Mouse (Mus musculus): Measurements from ENCODE around the gene Gm2174. TPM values are rescaled to one million over a fixed set of nuclear protein-coding genes. Genes with fewer than 3 reads are reported as not detected.

The Gm2174 gene
- polyA plus RNA-seq (2015; fragmentation: Nextera tagmentation; extraction: Ambion mirVana) = 1.8 and 5.6 TPM in 2 replicates

DNA sequence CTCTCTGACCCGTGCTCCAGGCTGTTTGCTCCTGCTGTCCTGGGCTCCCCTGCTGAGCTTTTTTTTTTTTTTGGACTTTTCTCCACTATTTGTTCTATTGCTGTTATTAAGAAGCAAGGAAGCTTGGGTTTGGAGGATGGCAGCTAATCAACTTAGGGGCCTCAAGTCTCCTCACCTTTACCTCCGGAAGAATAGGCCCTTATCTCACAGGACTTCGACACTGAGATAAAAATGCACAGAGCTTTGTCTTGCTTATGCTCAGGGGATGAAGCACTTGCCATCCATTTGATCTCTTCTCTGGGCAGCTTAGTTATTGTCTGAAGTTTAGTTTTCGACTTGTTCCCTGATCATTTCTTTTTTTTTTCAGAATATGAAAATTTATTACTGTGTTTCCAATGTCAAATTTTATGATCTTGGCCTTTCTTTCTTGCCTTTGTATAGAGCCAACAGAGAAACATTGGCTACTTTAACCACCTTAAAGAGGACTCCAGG lies at the start of gene Gm2174:
Gene Gm2174, plus strand, starts transcription at position 442 of the 492 bp plus-strand sequence.
- Histone ChIP-seq H3K4me3 (replicated peaks) (no peak within 1 kb of the TSS; the same call in 1 of the 2 replicates), H3K9me3 (replicated peaks) (no peaks in the 10 kb centered on the region), H3K27ac (peak within 1 kb of the TSS; percentile 96), H3K27me3 (no peaks in the 10 kb centered on the region), H3K36me3 (no peaks in the 10 kb centered on the region), H3K4me1 (replicated peaks) (peaks cover 47% of the 10 kb centered on the region), H3K4me2 (peak within 1 kb of the TSS; percentile 49), H3K9ac (peak within 1 kb of the TSS; percentile 54)
- DNase-seq = no peak
- no peak for ATAC-seq (ENCODE audit: low read depth)
- 33% methylated on average over 4 of the region's 4 CpGs for WGBS (ENCODE audit: insufficient replicate concordance)

- no peaks in the 10 kb centered on the region for H3K27me3 ChIP-seq
- 12% methylated on average over 2 of the region's 2 CpGs for WGBS (ENCODE audit: insufficient replicate concordance)
- H3K9me3 ChIP-seq (replicated peaks) = no peaks in the 10 kb centered on the region
- H3K4me1 ChIP-seq (replicated peaks) = no peaks in the 10 kb centered on the region
- no peak for DNase-seq
- no peak overlapping the region for H3K27ac ChIP-seq
- no peak overlapping the region for H3K4me3 ChIP-seq (replicated peaks)
- no peaks in the 10 kb centered on the region for H3K36me3 ChIP-seq
- no peak overlapping the region for H3K9ac ChIP-seq
- no peak for ATAC-seq (ENCODE audit: low read depth)
- no peak overlapping the region for H3K4me2 ChIP-seq
These were observed 43.1 kb upstream of the Gm2174 start for GRCm38 (mm10) chrX:56404646-56405045.

DNA sequence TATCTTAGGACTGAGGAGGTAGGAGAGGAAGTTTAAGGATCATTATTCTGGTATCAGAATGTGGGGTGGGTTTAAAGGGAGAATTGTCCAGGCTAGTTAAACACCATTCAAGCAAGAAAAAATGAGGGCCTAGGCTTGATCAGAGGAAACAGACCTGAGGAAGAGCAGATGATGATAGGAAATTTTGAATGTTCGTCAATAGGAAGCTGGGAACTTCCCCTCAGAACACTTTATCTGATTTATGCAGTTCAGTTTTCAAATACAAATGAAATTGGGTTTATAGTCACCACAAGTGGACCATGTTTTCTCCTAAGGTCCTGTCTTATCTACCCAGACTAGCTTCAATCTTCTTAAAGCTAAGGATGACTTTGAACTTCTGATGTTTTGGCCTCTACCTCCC lies 42.3 kb upstream of the Gm2174 start:
- no peak overlapping the region for H3K4me2 ChIP-seq
- no peaks in the 10 kb centered on the region for H3K9me3 ChIP-seq (replicated peaks)
- H3K9ac ChIP-seq = no peak overlapping the region
- no peaks in the 10 kb centered on the region for H3K27me3 ChIP-seq
- H3K27ac ChIP-seq = no peak overlapping the region
- no peak for DNase-seq
- WGBS (ENCODE audit: insufficient replicate concordance) = 26% methylated on average over 1 of the region's 1 CpGs
- H3K4me1 ChIP-seq (replicated peaks) = no peaks in the 10 kb centered on the region
- H3K36me3 ChIP-seq = no peaks in the 10 kb centered on the region
- ATAC-seq (ENCODE audit: low read depth) = no peak
- no peak overlapping the region for H3K4me3 ChIP-seq (replicated peaks)

- WGBS (ENCODE audit: insufficient replicate concordance) = 32% methylated on average over 5 of the region's 5 CpGs
- ATAC-seq (ENCODE audit: low read depth) (no peak), DNase-seq (no peak)
- Histone ChIP-seq H3K27me3 (no peaks in the 10 kb centered on the region), H3K4me3 (replicated peaks) (no peak overlapping the region), H3K36me3 (no peaks in the 10 kb centered on the region), H3K9ac (no peak overlapping the region), H3K27ac (no peak overlapping the region), H3K4me1 (replicated peaks) (no peaks in the 10 kb centered on the region), H3K9me3 (replicated peaks) (no peaks in the 10 kb centered on the region), H3K4me2 (no peak overlapping the region)
These were observed 41.6 kb upstream of the Gm2174 start for GRCm38 (mm10) chrX:56406128-56406527.

DNA sequence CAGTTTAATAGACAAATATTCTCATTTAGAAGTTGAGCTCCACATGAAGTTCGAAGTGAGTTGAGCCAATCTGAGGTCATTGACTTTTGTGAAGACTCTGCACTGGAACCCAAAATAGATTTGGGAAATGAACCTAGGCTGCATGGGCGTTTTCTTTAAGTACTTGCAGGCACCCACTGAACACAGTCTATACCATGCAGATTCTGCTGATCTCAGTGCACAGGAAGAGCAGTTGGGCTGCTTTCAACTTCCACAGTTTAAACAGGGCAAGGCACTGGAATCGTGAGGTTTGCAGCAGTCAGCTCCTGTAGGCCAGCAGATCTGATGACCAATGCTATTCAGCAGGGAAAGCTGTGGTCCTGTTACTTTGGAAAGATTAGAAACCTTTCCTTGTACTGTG lies 31.5 kb upstream of the Gm2174 start:
- H3K4me3 ChIP-seq (replicated peaks) = no peak overlapping the region
- DNase-seq (no peak), ATAC-seq (ENCODE audit: low read depth) (no peak)
- no peak overlapping the region for H3K4me2 ChIP-seq
- no peaks in the 10 kb centered on the region for H3K36me3 ChIP-seq
- 26% methylated on average over 3 of the region's 3 CpGs for WGBS (ENCODE audit: insufficient replicate concordance)
- no peaks in the 10 kb centered on the region for H3K4me1 ChIP-seq (replicated peaks)
- no peak overlapping the region for H3K27ac ChIP-seq
- no peaks in the 10 kb centered on the region for H3K9me3 ChIP-seq (replicated peaks)
- H3K9ac ChIP-seq = no peak overlapping the region
- H3K27me3 ChIP-seq = no peaks in the 10 kb centered on the region

DNA sequence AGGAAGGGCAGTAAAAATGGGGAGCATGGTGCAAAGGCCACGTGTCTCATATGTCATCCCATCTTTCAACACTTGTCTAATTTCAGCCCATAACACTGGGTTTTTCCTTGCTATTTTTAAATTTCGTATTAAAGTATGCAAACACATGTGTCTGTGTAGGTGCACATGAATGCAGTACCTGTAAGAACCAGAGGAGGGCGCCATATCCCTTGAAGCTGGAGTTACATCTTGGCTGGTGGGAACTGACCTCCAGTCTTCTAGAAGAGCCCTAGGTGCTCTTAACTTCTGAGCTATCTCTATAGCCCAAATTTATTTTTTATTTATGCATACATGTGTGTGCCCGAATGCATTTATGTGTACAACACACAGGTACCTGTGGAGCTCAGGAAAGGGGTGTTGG lies 30.2 kb upstream of the Gm2174 start:
- 42% methylated on average over 4 of the region's 4 CpGs for WGBS (ENCODE audit: insufficient replicate concordance)
- Histone ChIP-seq H3K27ac (no peak overlapping the region), H3K9me3 (replicated peaks) (no peaks in the 10 kb centered on the region), H3K27me3 (no peaks in the 10 kb centered on the region), H3K4me2 (no peak overlapping the region), H3K4me1 (replicated peaks) (no peaks in the 10 kb centered on the region), H3K36me3 (no peaks in the 10 kb centered on the region), H3K4me3 (replicated peaks) (no peak overlapping the region), H3K9ac (no peak overlapping the region)
- ATAC-seq (ENCODE audit: low read depth) = no peak
- DNase-seq = no peak

- H3K27ac ChIP-seq = no peak overlapping the region
- ATAC-seq (ENCODE audit: low read depth) (no peak), DNase-seq (no peak)
- no peaks in the 10 kb centered on the region for H3K27me3 ChIP-seq
- peaks cover 2% of the 10 kb centered on the region for H3K4me1 ChIP-seq (replicated peaks)
- no peak overlapping the region for H3K4me3 ChIP-seq (replicated peaks)
- no peak overlapping the region for H3K9ac ChIP-seq
- H3K9me3 ChIP-seq (replicated peaks) = no peaks in the 10 kb centered on the region
- WGBS (ENCODE audit: insufficient replicate concordance) = 48% methylated on average over 2 of the region's 2 CpGs
- no peaks in the 10 kb centered on the region for H3K36me3 ChIP-seq
- H3K4me2 ChIP-seq = no peak overlapping the region
These were observed 17.2 kb upstream of the Gm2174 start for GRCm38 (mm10) chrX:56430601-56431000.

GRCm38 (mm10) chrX:56435758-56436283 lies 11.9 kb upstream of the Gm2174 start:
- no peak for DNase-seq
- peak; percentile 78; the same call in 1 of the 2 replicates for ATAC-seq (ENCODE audit: low read depth)
- H3K4me2 ChIP-seq = 0 out of 2 replicates have a peak overlapping the region, but pooled peaks have one; percentile 6
- no peak overlapping the region for H3K9ac ChIP-seq
- H3K27me3 ChIP-seq = no peaks in the 10 kb centered on the region
- H3K4me3 ChIP-seq (replicated peaks) = no peak overlapping the region
- WGBS (ENCODE audit: insufficient replicate concordance) = 24% methylated on average over 7 of the region's 7 CpGs
- peaks cover 9% of the 10 kb centered on the region for H3K4me1 ChIP-seq (replicated peaks)
- no peaks in the 10 kb centered on the region for H3K36me3 ChIP-seq
- H3K27ac ChIP-seq = no peak overlapping the region
- no peaks in the 10 kb centered on the region for H3K9me3 ChIP-seq (replicated peaks)

DNA sequence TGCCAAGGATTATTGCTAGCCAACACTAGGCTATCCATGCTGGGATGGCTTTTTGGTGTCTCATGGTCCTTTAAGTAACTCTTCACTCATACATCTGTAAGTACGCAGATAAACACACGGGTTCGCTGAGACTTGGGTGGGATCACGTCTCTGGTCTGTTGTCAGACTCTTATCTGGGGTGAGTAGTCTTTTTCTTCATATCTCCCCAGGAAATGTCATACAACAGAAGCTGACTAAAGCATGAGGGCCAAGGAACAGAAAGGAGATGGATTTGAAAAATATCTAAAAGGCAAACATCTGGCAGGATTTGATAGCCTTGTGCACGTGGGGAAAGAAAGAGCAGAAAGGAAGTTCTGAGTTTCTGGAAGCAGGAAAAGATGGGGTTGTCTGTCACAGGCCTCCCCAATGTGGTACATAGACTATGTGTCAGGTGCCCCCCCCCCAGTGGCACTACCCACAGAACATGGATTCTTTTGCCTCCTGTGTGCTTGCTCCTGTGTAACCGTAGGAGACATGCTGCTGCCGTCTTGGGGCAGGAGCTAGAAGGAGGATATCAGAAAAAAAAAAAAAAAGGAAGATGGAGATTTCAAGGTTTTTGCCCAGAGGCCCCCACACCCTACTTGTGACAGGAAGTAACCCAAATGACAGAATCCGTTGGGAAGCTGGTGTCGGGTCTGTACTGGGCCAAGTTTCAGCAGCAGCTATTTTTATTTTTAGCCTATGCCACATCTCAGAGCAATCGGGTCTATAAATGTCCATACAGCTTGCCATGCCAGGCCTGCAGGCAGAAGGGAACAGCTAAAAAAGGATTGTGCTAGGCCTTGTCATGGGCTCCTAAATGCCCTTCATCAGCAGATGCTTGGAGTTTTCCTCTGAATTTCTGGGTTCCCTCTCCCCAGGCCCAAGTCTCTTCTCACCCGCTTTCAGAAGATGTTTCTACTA lies 1.0 kb upstream of the Gm2174 start:
- 37% methylated on average over 11 of the region's 11 CpGs for WGBS (ENCODE audit: insufficient replicate concordance)
- Histone ChIP-seq H3K9ac (peak overlapping the region; percentile 54), H3K27me3 (no peaks in the 10 kb centered on the region), H3K4me2 (peak overlapping the region; percentile 49), H3K36me3 (no peaks in the 10 kb centered on the region), H3K4me1 (replicated peaks) (peaks cover 41% of the 10 kb centered on the region), H3K4me3 (replicated peaks) (no peak overlapping the region; the same call in 1 of the 2 replicates), H3K9me3 (replicated peaks) (no peaks in the 10 kb centered on the region), H3K27ac (peak overlapping the region; percentile 96)
- ATAC-seq (ENCODE audit: low read depth) (peak; percentile 97), DNase-seq (peak; percentile 66)

GRCm38 (mm10) chrX:56454671-56455371 lies 7.1 kb downstream of the Gm2174 start, which contains the start of gene Ints6l:
Ints6l (plus strand) TSS chrX:56454857.
- ATAC-seq (ENCODE audit: low read depth) = peak; percentile 79
- Histone ChIP-seq H3K9ac (peak within 1 kb of the TSS; percentile 87), H3K4me3 (replicated peaks) (peak within 1 kb of the TSS; percentile 77), H3K27me3 (no peaks in the 10 kb centered on the region), H3K36me3 (no peaks in the 10 kb centered on the region), H3K4me2 (peak within 1 kb of the TSS; percentile 68), H3K4me1 (replicated peaks) (peaks cover 31% of the 10 kb centered on the region), H3K27ac (peak within 1 kb of the TSS; percentile 95), H3K9me3 (replicated peaks) (no peaks in the 10 kb centered on the region)
- 12% methylated on average over 22 of the region's 22 CpGs for WGBS (ENCODE audit: insufficient replicate concordance)
- peak; percentile 75 for DNase-seq

All from liver, embryonic 13.5 days (tissue).